Mouse (Mus musculus) MEL (cell line): ENCODE measurements around the gene Dazl. TPM values are rescaled to one million over a fixed set of nuclear protein-coding genes. Genes with fewer than 3 reads are reported as not detected.
A peak's percentile ranks its signal among the peaks of the same experiment; 100 is the strongest.
"Not testable (repeated sequence)": the region's sequence is repeated elsewhere in the genome, so short reads cannot be mapped to it uniquely, and the experiment has no call there.

Source experiments
- DNase-seq: peaks from one replicate; pipeline ENCODE4 v3.0.0; 2011; ENCODE audit warnings: low read depth, low spot score
- H3K27ac ChIP-seq: 2 replicates; pipeline ENCODE4 v1.5.1; 2012; ENCODE audit warnings: low read depth, mild to moderate bottlenecking, control low read depth, low read length, moderate library complexity; ENCODE audit not compliant: control insufficient read depth
- H3K27me3 ChIP-seq, 2 experiments: fragments of 150-350 bp in 1 of 2; sonication (generic) in 1 of 2; 2 replicates each; pipeline ENCODE4 v1.6.1; 2012; ENCODE audit warnings: low read length in 2 of 2, mild to moderate bottlenecking in 2 of 2, improper control_type of control experiment in 1 of 2, moderate library complexity in 1 of 2; ENCODE audit not compliant: insufficient read depth in 2 of 2, control insufficient read depth in 1 of 2
- H3K36me3 ChIP-seq, 2 experiments: 2 replicates each; pipeline ENCODE4 v1.6.1; 2012 to 2014; ENCODE audit warnings: low read length in 2 of 2, improper control_type of control experiment in 1 of 2, inconsistent platforms in 1 of 2, mild to moderate bottlenecking in 1 of 2; ENCODE audit not compliant: insufficient read depth in 2 of 2, control insufficient read depth in 1 of 2
- H3K4me1 ChIP-seq, 2 experiments: fragments of 150-350 bp in 1 of 2; sonication (generic) in 1 of 2; 2 replicates each; pipeline ENCODE4 v1.6.1; 2012; ENCODE audit warnings: low read length in 2 of 2, improper control_type of control experiment in 1 of 2, mild to moderate bottlenecking in 1 of 2; ENCODE audit not compliant: insufficient read depth in 2 of 2, control insufficient read depth in 1 of 2
- H3K4me3 ChIP-seq, 2 experiments: fragments of 150-350 bp in 1 of 2; sonication (generic) in 1 of 2; 2 replicates each; pipeline ENCODE4 v1.5.1; 2012; ENCODE audit warnings: low read depth in 2 of 2, low read length in 2 of 2, mild to moderate bottlenecking in 2 of 2, moderate library complexity in 2 of 2, control low read depth in 1 of 2, improper control_type of control experiment in 1 of 2; ENCODE audit not compliant: control insufficient read depth in 1 of 2, insufficient read depth in 1 of 2
- H3K79me2 ChIP-seq: 2 replicates; pipeline ENCODE4 v1.6.1; 2012; ENCODE audit warnings: mild to moderate bottlenecking, low read length, moderate library complexity; ENCODE audit not compliant: control insufficient read depth, poor library complexity, insufficient read depth
- H3K9ac ChIP-seq: 2 replicates; pipeline ENCODE4 v1.6.1; 2012; ENCODE audit warnings: low read depth, mild to moderate bottlenecking, control low read depth, low read length, moderate library complexity; ENCODE audit not compliant: control insufficient read depth, poor library complexity, severe bottlenecking
- H3K9me3 ChIP-seq: fragments of 150-350 bp; sonication (generic); replicated peaks from 2 replicates; pipeline ENCODE4 v1.6.1; 2012; ENCODE audit warnings: mild to moderate bottlenecking, low read length, improper control_type of control experiment, moderate library complexity; ENCODE audit not compliant: insufficient read depth
- BHLHE40 ChIP-seq: IDR thresholded peaks from 2 replicates; pipeline ENCODE4 v1.6.1; 2012; ENCODE audit warnings: low read depth, mild to moderate bottlenecking, inconsistent platforms, low read length, improper control_type of control experiment, borderline replicate concordance
- E2F4 ChIP-seq: IDR thresholded peaks from 2 replicates; pipeline ENCODE4 v1.6.1; 2011; ENCODE audit warnings: low read depth, low read length, improper control_type of control experiment, borderline replicate concordance
- EP300 ChIP-seq, 2 experiments: IDR thresholded peaks; 2 replicates each; pipeline ENCODE4 v1.6.1; 2011; ENCODE audit warnings: improper control_type of control experiment in 2 of 2, low read length in 2 of 2, low read depth in 1 of 2, mild to moderate bottlenecking in 1 of 2
- GABPA ChIP-seq: IDR thresholded peaks from 2 replicates; pipeline ENCODE4 v1.6.1; 2012; ENCODE audit warnings: low read depth, mild to moderate bottlenecking, inconsistent platforms, low read length, improper control_type of control experiment, moderate library complexity
- JUND ChIP-seq: IDR thresholded peaks from 2 replicates; pipeline ENCODE4 v1.6.1; 2011; ENCODE audit warnings: low read depth, mild to moderate bottlenecking, improper control_type of control experiment, low read length
- MAX ChIP-seq: IDR thresholded peaks from 2 replicates; pipeline ENCODE4 v1.6.1; 2011; ENCODE audit warnings: low read length, improper control_type of control experiment
- MAZ ChIP-seq: IDR thresholded peaks from 2 replicates; pipeline ENCODE4 v1.6.1; 2012; ENCODE audit warnings: low read depth, mild to moderate bottlenecking, inconsistent platforms, low read length, improper control_type of control experiment
- MXI1 ChIP-seq: IDR thresholded peaks from 2 replicates; pipeline ENCODE4 v1.6.1; 2011; ENCODE audit warnings: mild to moderate bottlenecking, low read depth, low read length, improper control_type of control experiment
- MYB ChIP-seq: IDR thresholded peaks from 2 replicates; pipeline ENCODE4 v1.6.1; 2011; ENCODE audit warnings: mild to moderate bottlenecking, low read depth, low read length, improper control_type of control experiment
- NELFE ChIP-seq: IDR thresholded peaks from 2 replicates; pipeline ENCODE4 v1.6.1; 2011; ENCODE audit warnings: low read depth, low read length, improper control_type of control experiment
- POLR2A ChIP-seq, 2 experiments: IDR thresholded peaks; 2 replicates each; pipeline ENCODE4 v1.6.1; 2011 to 2012; ENCODE audit warnings: low read length in 2 of 2, mild to moderate bottlenecking in 2 of 2, control low read depth in 1 of 2, improper control_type of control experiment in 1 of 2, low read depth in 1 of 2, moderate library complexity in 1 of 2; ENCODE audit not compliant: control insufficient read depth in 1 of 2, insufficient read depth in 1 of 2, poor library complexity in 1 of 2
- POLR2AphosphoS5 ChIP-seq: IDR thresholded peaks from 2 replicates; pipeline ENCODE4 v1.6.1; 2012; ENCODE audit warnings: low read depth, borderline replicate concordance, mild to moderate bottlenecking, inconsistent platforms, low read length, moderate library complexity, mixed read lengths
- RCOR1 ChIP-seq: IDR thresholded peaks from 2 replicates; pipeline ENCODE4 v1.6.1; 2012; ENCODE audit warnings: low read depth, mild to moderate bottlenecking, inconsistent platforms, low read length, improper control_type of control experiment
- TAL1 ChIP-seq: IDR thresholded peaks from 2 replicates; pipeline ENCODE4 v1.6.1; 2012; ENCODE audit warnings: mild to moderate bottlenecking, inconsistent platforms, low read length, moderate library complexity, mixed read lengths
- TBP ChIP-seq: IDR thresholded peaks from 2 replicates; pipeline ENCODE4 v1.8.0; 2011; ENCODE audit warnings: low read depth, low read length, improper control_type of control experiment
- TCF12 ChIP-seq: IDR thresholded peaks from 2 replicates; pipeline ENCODE4 v1.6.1; 2014; ENCODE audit warnings: low read depth, mild to moderate bottlenecking, inconsistent platforms, low read length, improper control_type of control experiment, moderate library complexity
- UBTF ChIP-seq: IDR thresholded peaks from 2 replicates; pipeline ENCODE4 v1.6.1; 2012; ENCODE audit warnings: low read depth, mild to moderate bottlenecking, inconsistent platforms, low read length, improper control_type of control experiment, moderate library complexity, borderline replicate concordance; ENCODE audit not compliant: insufficient read depth
- USF1 ChIP-seq: IDR thresholded peaks from 2 replicates; pipeline ENCODE4 v1.6.1; 2014; ENCODE audit warnings: low read depth, mild to moderate bottlenecking, inconsistent platforms, low read length, improper control_type of control experiment, moderate library complexity
- ZKSCAN1 ChIP-seq: IDR thresholded peaks from 2 replicates; pipeline ENCODE4 v1.6.1; 2012; ENCODE audit warnings: low read depth, mild to moderate bottlenecking, inconsistent platforms, low read length, improper control_type of control experiment, moderate library complexity
- ZMIZ1 ChIP-seq: IDR thresholded peaks from 2 replicates; pipeline ENCODE4 v1.6.1; 2012; ENCODE audit warnings: low read depth, mild to moderate bottlenecking, inconsistent platforms, low read length, improper control_type of control experiment, moderate library complexity
- polyA plus RNA-seq, 2 experiments: library from polyadenylated mRNA; stranded (reverse) in 1 of 2; unstranded in 1 of 2; fragments of >175 nt in 1 of 2; fragments of >200 nt in 1 of 2; gene quantifications; 2 replicates each; pipeline versions ENCODE4 v1.2.1 to v1.2.4; 2012; ENCODE audit warnings: low replicate concordance in 2 of 2, low read depth in 1 of 2; ENCODE audit not compliant: insufficient read length in 2 of 2, insufficient read depth in 1 of 2, missing spikeins in 1 of 2
- total RNA-seq: library from RNA; depleted of rRNA; stranded (reverse); fragments of 300-350 nt; gene quantifications from 2 replicates; pipeline ENCODE4 v1.2.3, GENCODE M21; 2012

Dazl gene
- total and polyA plus RNA-seq, 3 experiments, result 0.10 to 1.4 TPM; not detected in 1

GRCm38 (mm10) chr17:50284845-50285244 is 8.6 kb downstream of the Dazl start:
- no peak for TF ChIP-seq ZKSCAN1
- TF ChIP-seq E2F4, result no peak
- no peak for TF ChIP-seq GABPA
- TF ChIP-seq MAX, result no peak
- no peak for TF ChIP-seq POLR2A (IDR thresholded peaks at IDR 0.05; ENCODE audit: control insufficient read depth in 1 of 2, insufficient read depth in 1 of 2, low read depth in 1 of 2, low read length in 2 of 2, poor library complexity in 1 of 2)
- no peak for TF ChIP-seq UBTF
- TF ChIP-seq JUND, result no peak
- TF ChIP-seq MXI1, result no peak
- no peak for TF ChIP-seq RCOR1
- TF ChIP-seq NELFE, result no peak
- TF ChIP-seq TAL1, result no peak
- TF ChIP-seq MYB, result no peak
- TF ChIP-seq MAZ, result no peak
- TF ChIP-seq TCF12, result no peak
- no peaks in the 10 kb centered on the region for H3K27me3 ChIP-seq
- peaks cover 0 to 5% of the 10 kb centered on the region in 2 experiments; a peak in 2 of 4 replicates for H3K36me3 ChIP-seq
- no peak overlapping the region for H3K27ac ChIP-seq
- peaks cover 2 to 3% of the 10 kb centered on the region in 2 experiments; a peak in 2 of 4 replicates for H3K4me1 ChIP-seq
- peak; percentile 15 for DNase-seq
- no peaks in the 10 kb centered on the region for H3K9me3 ChIP-seq
- peak overlapping the region in 1 of 2 experiments; percentile 29; a peak in 2 of 4 replicates for H3K4me3 ChIP-seq
- peak overlapping the region; percentile 42; the same call in 1 of the 2 replicates for H3K9ac ChIP-seq
- no peaks in the 10 kb centered on the region for H3K79me2 ChIP-seq

DNA sequence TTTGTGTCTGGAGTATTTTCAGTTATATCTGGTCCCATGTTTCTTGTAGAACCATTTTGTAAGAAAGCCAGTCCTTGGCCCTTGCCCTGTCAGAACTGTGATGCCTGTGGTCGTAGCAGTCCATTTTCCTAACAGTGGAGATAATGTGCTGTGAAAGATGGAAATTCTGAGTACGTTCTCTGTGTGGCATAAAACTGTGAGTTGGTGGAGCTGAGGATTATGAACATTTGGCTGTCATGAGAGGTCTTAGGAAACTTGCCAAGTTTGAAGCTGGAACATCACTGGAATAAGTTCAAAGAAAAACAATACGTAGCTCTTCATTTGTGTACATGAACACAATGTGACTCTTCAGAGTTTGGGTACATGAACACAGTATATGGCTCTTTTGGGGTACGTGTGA is 31.8 kb downstream of the Dazl start:
- not testable (repeated sequence) for H3K9me3 ChIP-seq, H3K79me2 ChIP-seq, H3K27me3 ChIP-seq, H3K9ac ChIP-seq, H3K36me3 ChIP-seq, DNase-seq, H3K4me1 ChIP-seq, H3K27ac ChIP-seq, H3K4me3 ChIP-seq

- no peak for TF ChIP-seq ZMIZ1
- TF ChIP-seq USF1, result no peak
- no peak for TF ChIP-seq BHLHE40
- no peak for TF ChIP-seq POLR2AphosphoS5
- TF ChIP-seq GABPA, result no peak
- no peak for TF ChIP-seq TBP
- no peak for TF ChIP-seq EP300 (IDR thresholded peaks at IDR 0.05; ENCODE audit: low read depth in 1 of 2, low read length in 2 of 2)
- TF ChIP-seq ZKSCAN1, result no peak
- TF ChIP-seq MXI1, result no peak
- no peak for TF ChIP-seq UBTF
- TF ChIP-seq TCF12, result no peak
Measured at GRCm38 (mm10) chr17:50260856-50261255, 32.6 kb downstream of the Dazl start.

More at GRCm38 (mm10) chr17:50260856-50261255, 32.6 kb downstream of the Dazl start:
- H3K4me3 ChIP-seq, result no peak overlapping the region
- H3K27ac ChIP-seq, result no peak overlapping the region
- no peak overlapping the region for H3K9ac ChIP-seq
- no peaks in the 10 kb centered on the region for H3K36me3 ChIP-seq
- no peaks in the 10 kb centered on the region for H3K79me2 ChIP-seq
- no peaks in the 10 kb centered on the region for H3K4me1 ChIP-seq
- H3K9me3 ChIP-seq, result no peaks in the 10 kb centered on the region
- no peak for DNase-seq
- no peaks in the 10 kb centered on the region for H3K27me3 ChIP-seq
